Mouse (Mus musculus) left cerebral cortex, adult 11 months (tissue): ENCODE data around the gene Dvl2.

Experiments
- DNase-seq: peaks from one replicate; pipeline ENCODE4 v3.0.0; 2022; ENCODE audit warnings: low spot score

Gene Dvl2

GRCm38 (mm10) chr11:70028401-70029129, 28.2 kb downstream of the Dvl2 start:
- DNase-seq = no peak

GRCm38 (mm10) chr11:70029130-70029801, 28.9 kb downstream of the Dvl2 start:
- DNase-seq = peak; percentile 75

GRCm38 (mm10) chr11:70029829-70030550, 29.6 kb downstream of the Dvl2 start:
- no peak for DNase-seq

- no peak for DNase-seq
Measured at GRCm38 (mm10) chr11:70030651-70031320, 30.4 kb downstream of the Dvl2 start.

- DNase-seq = no peak
Measured at GRCm38 (mm10) chr11:70031321-70031670, 30.9 kb downstream of the Dvl2 start.

GRCm38 (mm10) chr11:70038174-70038573, 37.8 kb downstream of the Dvl2 start:
- DNase-seq = no peak

- no peak for DNase-seq
Measured at GRCm38 (mm10) chr11:70039631-70040030, 39.2 kb downstream of the Dvl2 start.

GRCm38 (mm10) chr11:70040184-70040583, 39.8 kb downstream of the Dvl2 start:
- DNase-seq = no peak

GRCm38 (mm10) chr11:70042309-70043085, 42.1 kb downstream of the Dvl2 start:
- DNase-seq = no peak

- DNase-seq = no peak
Measured at GRCm38 (mm10) chr11:70043665-70044064, 43.3 kb downstream of the Dvl2 start.

- DNase-seq = no peak
Measured at GRCm38 (mm10) chr11:70045435-70045834, 45.0 kb downstream of the Dvl2 start.

GRCm38 (mm10) chr11:70049366-70049765, 49.0 kb downstream of the Dvl2 start:
- no peak for DNase-seq

GRCm38 (mm10) chr11:70049816-70050215, 49.4 kb downstream of the Dvl2 start:
- no peak for DNase-seq

GRCm38 (mm10) chr11:70053156-70053555, 52.8 kb downstream of the Dvl2 start:
- no peak for DNase-seq

GRCm38 (mm10) chr11:70053898-70054570, 53.6 kb downstream of the Dvl2 start, which contains the start of gene Asgr1:
Asgr1 (plus strand) TSS chr11:70054085.
- no peak for DNase-seq

GRCm38 (mm10) chr11:70055618-70056214, 55.3 kb downstream of the Dvl2 start:
- DNase-seq = no peak

GRCm38 (mm10) chr11:70057805-70058204, 57.4 kb downstream of the Dvl2 start:
- no peak for DNase-seq

- DNase-seq = no peak
Measured at GRCm38 (mm10) chr11:70059930-70060329, 59.5 kb downstream of the Dvl2 start.
